Mouse (Mus musculus): Measurements from ENCODE around the gene Fgf14. TPM values are rescaled to one million over a fixed set of nuclear protein-coding genes. Genes with fewer than 3 reads are reported as not detected.

Fgf14 gene
- total RNA-seq, 2 experiments from 2014 or later = 1.5 to 1.8 TPM

DNA sequence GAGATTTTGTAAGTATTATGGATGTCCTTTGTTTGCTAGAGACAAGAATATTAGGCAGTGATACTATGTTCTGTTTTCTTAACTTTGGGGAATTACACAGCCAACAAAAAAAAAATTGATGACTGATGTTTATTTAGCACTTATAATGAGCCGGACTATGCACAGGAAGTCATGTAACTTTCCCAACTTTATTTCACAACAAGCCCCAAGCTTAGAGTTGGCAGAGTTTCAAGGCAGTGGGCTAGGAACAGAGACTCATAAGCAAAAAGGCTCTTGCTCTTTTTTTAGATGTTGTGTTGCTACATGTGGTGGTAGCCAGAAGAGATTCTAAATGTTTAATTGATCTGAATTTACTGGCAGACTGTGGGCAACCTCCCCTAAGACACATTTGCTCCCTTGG lies 191.7 kb downstream of the Fgf14 start:
- DNase-seq = peak; percentile 4

DNA sequence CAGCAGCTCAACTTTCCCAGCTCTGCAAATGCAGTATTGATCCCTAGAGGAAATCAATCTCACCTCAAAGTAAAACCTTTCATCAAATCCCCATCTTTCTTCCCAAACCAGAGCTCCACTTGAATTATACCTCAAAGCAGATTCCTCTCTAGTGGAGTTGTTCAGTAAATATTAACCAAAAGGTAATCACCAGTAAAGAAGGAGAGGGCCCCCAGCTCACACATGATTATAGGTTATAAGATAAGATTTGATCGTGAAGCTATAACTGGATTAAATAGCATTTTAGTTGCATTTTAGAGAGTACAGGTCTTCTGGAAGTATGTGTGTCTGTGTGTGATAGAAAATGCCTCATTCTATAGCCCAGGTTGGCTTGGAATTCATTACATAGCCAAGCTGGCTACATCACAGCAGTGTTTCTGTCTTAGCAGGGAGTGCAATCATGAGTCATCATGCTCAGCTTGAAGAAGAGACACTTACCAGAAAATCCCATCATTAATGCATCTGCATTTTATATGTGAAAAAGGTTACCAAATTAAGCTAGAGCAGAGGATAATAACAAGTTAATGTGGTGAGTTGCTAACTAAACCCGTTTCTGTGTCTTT lies 202.8 kb downstream of the Fgf14 start:
- no peak for DNase-seq

- no peak for DNase-seq
Measured at GRCm38 (mm10) chr14:124470909-124471308, 206.0 kb downstream of the Fgf14 start.

- DNase-seq = no peak
Measured at GRCm38 (mm10) chr14:124455120-124455519, 221.8 kb downstream of the Fgf14 start.

GRCm38 (mm10) chr14:124446096-124446840 lies 230.7 kb downstream of the Fgf14 start:
- no peak for DNase-seq

DNA sequence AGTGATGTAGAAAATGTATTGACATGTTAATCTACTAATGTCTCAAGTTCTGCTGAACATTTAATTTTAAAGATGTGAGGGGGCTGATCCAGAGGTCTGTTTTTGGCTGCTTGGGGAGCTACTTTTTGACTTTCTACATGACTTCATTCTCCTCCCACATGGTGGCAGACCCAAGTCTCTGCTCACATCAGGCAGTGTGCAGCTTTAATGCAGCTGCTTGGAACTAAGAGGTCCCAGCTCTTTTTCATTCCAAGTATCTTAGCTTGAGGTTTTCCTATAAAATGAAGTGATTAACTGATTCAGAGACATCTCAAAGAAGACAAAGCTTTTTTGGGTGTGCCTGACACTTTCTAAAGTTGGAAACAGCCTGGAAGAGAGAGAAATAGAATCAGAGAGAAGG lies 232.1 kb downstream of the Fgf14 start:
- DNase-seq = no peak

DNA sequence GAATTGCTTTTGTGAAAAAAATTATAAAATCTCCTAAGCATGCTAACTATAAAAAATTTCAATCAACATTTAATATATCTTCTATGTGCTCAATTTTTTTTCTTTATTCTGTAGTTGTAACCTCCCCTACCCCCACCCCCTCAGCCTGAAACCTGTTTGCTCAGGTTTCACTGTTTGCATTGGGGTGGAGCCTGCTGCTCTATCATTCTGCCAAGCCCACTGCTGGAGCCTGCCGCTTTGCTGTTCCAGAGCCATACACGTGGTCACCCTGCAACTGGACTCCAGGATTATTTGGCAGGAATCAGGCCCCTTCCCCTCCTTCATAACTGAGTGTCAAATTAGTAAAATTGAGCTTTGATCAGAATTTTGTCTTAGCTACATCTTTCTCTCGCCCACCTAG lies 237.6 kb downstream of the Fgf14 start:
- peak; percentile 2 for DNase-seq

DNA sequence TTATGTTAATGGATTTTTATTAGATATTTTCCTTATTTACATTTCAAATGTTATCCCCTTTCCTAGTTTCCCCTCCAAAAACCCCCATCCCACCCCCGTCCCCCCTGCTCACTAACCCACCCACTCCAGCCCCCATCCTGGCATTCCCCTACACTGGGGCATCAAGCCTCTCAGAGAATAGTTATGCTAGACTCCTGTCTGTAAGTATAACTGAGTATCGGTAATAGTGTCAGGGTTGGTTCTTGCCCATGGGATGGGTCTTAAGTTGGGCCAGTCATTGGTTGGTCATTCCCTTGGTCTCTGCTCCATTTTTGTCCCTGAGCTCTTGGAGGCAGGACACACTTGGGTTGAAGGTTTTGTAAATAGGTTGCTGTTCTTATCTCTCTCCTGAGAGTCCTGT lies 265.0 kb downstream of the Fgf14 start:
- no peak for DNase-seq

DNA sequence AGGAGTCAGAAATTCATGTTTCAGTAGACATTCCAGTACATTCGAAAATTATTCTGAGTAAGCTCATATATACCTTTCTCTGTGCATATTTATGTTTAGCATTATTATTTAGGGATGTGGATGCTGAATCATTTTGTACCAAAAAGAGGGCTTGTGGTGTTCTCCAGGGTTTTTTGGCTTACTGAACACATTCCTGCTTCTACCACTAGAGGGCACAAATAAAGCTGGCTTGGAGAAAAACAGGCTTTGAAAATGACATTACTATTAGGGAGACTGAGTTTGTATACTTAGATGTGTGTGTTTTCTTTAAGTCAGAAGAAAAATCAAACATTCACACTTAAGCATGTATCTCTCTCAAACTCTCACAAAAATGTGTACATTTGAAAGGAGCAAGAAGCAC lies 266.0 kb downstream of the Fgf14 start:
- DNase-seq = peak; percentile 12

DNA sequence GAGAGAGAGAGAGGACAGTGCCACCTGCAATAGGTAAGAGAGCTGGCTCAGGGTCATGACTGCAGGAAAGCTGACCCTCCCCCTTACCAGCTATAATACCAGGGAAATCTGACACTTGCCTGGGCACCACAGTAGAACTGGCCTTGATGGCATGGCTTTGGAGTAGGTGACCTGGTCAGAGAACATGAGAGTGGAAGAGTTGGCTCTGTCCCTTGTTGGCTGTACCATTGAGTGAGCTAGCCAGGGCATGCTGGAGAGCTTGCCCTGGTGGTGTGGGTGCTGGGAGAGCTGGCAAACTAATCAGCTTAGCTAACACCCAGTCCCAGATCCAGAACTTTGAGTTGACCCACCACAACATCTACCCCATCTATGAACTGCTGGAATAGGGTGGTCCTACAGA lies 348.5 kb downstream of the Fgf14 start:
- peak; percentile 19 for DNase-seq

DNA sequence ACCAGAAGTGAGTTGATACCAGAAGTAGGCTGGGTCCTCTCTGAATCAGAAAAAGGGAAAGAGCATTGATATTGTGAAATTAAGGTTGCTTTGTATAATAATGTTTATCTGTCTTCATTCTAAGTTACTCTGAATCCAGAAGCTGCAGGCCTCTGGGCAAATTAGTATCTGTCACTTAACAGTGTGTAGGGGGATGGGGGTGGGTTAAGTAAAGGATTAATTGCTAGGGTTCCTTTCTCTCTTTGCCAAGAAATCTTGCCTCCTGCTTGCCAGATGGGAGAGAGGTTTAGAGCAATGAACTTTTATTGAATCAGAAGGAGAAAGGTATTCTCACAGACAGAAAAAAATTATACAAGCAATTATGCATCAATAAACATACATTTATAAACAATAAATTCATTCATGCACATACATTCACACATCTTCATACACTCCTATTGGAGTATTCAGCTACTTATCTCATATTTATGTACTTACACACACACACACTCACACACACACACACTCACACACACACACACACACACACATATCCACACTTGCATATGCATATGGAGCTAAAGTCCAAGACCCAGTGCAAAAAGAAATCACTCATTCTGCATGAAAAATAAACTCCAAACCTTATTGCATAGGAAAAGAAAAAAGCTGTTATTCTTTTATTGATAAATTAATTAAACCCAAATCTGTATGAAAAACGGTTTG lies 357.8 kb downstream of the Fgf14 start:
- no peak for DNase-seq

DNA sequence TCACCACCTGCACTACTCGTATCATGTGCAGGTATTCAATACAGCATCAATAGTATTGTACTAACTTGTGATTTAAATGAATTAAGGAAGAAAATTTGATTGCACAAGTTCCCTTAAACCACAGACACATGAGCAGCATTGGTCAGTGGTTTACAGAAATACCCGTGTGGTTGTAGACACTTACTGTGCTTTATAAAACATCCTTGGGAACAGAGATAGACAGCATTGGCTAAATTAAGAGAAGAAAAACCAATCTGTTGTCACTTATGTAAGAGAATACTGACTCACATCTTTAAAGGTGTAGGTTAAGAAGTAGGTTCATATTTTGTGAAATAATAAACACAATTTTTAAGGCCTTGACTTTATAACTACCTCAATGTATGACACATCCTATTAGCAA lies 361.4 kb downstream of the Fgf14 start:
- no peak for DNase-seq

GRCm38 (mm10) chr14:124287027-124287426 lies 389.9 kb downstream of the Fgf14 start:
- no peak for DNase-seq

- DNase-seq = no peak
Measured at GRCm38 (mm10) chr14:124278384-124278944, 398.5 kb downstream of the Fgf14 start.

DNA sequence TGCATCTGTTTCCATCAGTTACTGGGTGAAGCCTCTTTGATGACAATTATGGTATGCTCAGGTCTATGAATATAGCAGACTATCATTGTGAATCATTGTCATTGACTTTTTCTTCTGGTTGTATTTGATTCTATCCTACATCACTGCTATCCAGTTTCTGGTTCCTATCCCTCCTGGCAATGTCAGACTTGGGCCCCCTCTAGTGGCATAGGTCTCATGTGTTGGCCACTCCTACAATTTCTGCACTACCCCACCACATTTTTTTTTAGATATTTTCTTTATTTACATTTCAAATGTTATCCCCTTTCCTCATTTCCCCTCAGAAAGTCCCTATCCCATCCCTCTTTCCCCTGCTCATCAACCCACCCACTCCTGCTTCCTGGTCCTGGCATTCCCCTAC lies 409.9 kb downstream of the Fgf14 start:
- peak; percentile 3 for DNase-seq

DNA sequence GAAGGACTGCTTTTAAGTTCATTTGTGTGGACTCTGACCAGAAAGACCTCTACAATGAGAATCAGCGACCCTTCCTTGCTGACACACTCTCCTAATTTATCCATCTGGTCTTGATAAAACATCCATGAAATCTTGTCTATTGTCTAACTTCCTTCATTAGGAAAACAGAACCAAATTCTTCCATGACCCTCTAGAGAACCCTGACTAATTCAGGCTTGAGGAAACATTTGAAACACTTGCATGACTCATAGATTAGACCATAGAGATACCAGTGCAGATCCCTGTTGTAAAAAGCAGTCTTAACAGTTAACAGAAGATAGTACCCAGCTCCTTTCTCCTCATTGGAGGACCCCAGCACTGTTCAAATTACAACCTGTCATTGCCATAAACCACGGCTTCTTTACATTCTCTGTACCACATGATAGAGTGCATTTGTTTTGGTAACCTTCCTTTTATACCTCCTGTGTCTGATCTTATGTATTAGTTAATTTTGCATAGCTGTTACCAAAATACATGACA lies 412.3 kb downstream of the Fgf14 start:
- no peak for DNase-seq

- no peak for DNase-seq
Measured at GRCm38 (mm10) chr14:124263199-124263598, 413.7 kb downstream of the Fgf14 start.

- DNase-seq = no peak
Measured at GRCm38 (mm10) chr14:124247517-124247916, 429.4 kb downstream of the Fgf14 start.

- DNase-seq = no peak
Measured at GRCm38 (mm10) chr14:124223445-124223844, 453.5 kb downstream of the Fgf14 start.

DNA sequence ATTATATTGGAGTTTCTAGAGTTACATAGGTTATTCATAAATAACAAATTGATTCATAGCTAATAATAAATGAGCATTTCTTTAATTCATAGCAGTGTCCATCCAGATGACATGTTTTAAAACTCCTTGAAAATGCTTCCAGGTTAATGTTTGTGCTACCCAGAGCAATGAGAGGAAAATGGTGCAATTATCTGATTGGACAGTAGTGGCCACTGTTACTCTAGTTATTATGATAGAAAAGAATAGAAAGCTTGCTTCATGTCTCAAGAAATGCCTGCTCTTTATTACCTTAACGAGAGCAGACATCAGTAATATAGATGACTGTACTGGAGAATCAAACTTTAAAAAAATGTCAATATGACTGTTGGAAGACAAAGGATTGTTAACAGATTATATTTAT lies 454.5 kb downstream of the Fgf14 start:
- DNase-seq = peak; percentile 4

GRCm38 (mm10) chr14:124220979-124221378 lies 455.9 kb downstream of the Fgf14 start:
- DNase-seq = peak; percentile 3

GRCm38 (mm10) chr14:124195806-124196205 lies 481.1 kb downstream of the Fgf14 start:
- no peak for DNase-seq

DNA sequence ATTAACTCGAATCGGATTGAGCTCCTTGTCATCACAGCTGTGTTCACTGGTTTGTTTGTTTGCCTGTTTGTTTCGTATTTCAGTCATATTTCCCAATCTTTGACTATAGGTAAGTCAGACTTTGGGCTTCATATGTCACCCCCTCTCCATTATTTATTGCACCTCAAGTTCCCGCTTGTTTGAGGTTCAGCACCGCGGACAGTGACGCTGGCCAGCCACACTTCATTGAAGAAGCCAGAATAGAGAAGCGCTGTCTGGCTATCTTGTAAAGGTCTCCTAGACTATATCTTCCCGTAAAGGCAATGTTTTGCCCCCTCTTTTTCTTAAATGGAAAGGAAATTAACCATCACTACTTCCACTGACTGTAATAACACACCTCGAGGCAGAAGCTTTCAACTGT lies 481.6 kb downstream of the Fgf14 start:
- peak; percentile 7 for DNase-seq

Data from adrenal gland, postnatal 10 days (tissue).